Mouse (Mus musculus): ENCODE results near the gene Rpa2.
"Not testable (repeated sequence)": the region's sequence is repeated elsewhere in the genome, so short reads cannot be mapped to it uniquely, and the experiment has no call there.

Rpa2 gene

DNA sequence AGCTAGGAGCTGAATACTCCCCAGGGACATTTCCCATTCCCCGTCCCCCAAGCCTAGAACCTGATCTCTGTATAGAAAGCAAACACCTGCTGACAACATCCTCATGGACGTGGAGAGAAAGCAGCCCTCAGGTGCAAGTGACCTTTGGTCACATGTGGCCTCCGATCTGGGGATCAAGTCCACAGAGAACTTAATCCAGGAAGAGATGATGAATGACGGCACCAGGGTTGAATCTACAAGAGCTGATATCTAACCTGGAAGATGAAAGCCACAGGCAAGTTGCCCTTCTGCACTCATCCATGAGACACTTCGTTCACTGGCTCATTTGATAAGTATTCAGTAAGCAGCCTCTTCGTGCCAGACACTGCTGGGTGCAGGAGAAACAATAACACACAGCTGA is 5.5 kb upstream of the Rpa2 start:
- DNase-seq (ENCODE audit: low spot score): no peak

DNA sequence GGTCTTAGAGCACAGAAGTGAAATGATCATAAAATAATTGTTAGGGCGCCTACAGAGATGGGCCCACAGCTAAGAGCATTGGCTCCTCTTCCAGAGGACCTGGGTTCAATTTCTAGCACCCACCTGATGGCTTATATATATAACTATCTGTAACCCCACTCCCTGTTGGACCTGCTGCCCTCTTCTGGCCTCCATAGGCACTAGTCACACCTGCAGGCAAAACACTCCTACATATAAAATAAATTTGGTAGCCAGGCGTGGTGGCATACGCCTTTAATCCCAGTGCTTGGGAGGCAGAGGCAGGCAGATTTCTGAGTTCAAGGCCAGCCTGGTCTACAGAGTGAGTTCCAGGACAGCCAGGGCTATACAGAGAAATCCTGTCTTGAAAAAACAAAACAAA is 5.0 kb upstream of the Rpa2 start:
- DNase-seq (ENCODE audit: low spot score): not testable (repeated sequence)

- no peak for DNase-seq (ENCODE audit: low spot score)
These were observed 3.6 kb downstream of the Rpa2 start for GRCm38 (mm10) chr4:132771776-132772175.

GRCm38 (mm10) chr4:132774905-132775304 is 6.8 kb downstream of the Rpa2 start:
- no peak for DNase-seq (ENCODE audit: low spot score)

DNA sequence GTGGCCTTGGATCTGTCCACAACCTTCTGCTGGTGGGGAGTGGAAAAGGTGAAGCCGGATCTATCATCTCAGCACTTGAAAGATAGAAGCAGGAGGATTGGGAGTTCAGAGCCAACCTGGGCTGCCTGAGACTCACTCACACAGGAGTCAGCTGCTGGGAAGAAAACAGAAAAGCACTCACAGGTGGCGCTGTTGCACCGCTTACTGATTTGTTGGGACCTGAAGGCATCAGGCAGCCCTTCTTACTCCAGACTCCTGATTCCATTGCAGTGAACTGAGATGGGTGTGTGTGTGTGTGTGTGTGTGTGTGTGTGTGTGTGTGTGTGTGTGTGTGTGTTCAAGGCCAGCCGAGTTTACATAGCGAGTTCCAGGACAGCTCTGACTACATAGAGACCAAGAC is 8.6 kb downstream of the Rpa2 start:
- DNase-seq (ENCODE audit: low spot score): peak; percentile 90

GRCm38 (mm10) chr4:132778562-132779201 is 10.6 kb downstream of the Rpa2 start:
- DNase-seq (ENCODE audit: low spot score): no peak

DNA sequence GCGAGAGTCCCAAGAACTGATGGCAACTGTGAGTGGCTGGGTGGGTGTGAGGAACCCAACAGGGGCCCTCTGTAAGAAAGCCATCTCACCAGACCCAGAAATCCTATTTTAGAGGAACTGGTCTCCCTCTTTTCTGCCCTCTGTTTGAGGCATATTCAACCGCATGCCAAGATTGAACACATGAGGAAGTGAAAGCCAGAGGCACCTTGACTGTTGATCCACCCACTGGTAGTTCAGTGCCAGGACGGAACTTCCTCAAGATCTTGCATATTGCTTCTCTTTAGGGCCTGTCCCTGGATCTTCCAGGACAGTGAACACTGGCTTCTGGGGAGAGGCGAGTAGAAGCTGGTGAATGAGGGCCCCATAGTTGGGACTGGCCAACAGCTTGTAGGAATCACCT is 12.2 kb downstream of the Rpa2 start:
- DNase-seq (ENCODE audit: low spot score): no peak

- no peak for DNase-seq (ENCODE audit: low spot score)
These were observed 15.6 kb downstream of the Rpa2 start for GRCm38 (mm10) chr4:132783732-132784131.

- no peak for DNase-seq (ENCODE audit: low spot score)
These were observed 17.1 kb downstream of the Rpa2 start for GRCm38 (mm10) chr4:132785228-132785627.

DNA sequence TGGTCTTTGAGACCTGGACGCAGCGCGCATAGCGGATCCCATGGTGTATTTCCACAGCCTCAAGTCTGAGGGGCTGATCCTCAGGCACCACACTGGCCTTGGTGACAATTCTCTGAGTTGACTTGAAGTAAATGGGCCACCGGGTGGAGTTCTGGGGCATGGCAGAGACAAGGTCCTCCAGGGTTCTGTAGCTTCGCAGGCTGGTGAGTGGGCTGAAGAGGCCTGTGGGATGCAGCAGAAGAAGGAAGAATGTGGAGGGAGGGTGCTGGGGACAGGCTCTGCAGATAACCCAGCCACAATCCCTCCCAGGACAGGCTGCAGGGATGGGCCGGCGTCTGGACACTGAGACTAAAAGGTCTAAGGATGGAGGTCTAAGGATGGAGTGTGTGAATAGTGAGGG is 21.6 kb downstream of the Rpa2 start:
- no peak for DNase-seq (ENCODE audit: low spot score)

DNA sequence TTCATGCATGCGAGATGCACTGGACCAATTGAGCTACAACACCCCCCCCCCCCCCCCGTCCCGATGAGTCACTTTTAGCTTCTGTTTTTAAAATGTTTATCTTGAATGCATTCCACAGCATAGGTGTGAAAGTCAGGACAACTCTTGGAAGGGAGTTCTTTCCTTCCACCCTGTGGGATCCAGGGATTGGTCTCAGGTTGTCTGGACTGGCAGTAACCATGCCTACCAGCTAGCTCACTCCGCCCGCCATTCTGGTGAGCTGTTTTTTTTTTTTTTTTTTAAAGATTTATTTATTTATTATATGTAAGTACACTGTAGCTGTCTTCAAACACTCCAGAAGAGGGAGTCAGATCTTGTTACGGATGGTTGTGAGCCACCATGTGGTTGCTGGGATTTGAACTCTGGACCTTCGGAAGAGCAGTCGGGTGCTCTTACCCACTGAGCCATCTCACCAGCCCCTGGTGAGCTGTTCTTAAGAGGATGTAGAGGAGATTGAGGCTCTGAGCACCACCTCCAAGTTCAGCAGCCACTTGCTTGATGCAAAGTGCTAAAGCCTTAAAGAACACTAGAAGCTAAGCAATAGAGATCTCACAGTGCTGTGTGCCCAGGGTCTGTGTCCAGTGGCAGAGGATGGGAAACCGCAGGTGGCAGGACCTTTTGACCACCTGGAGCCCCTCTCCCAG is 25.3 kb downstream of the Rpa2 start:
- not testable (repeated sequence) for DNase-seq (ENCODE audit: low spot score)

- no peak for DNase-seq (ENCODE audit: low spot score)
These were observed 25.9 kb downstream of the Rpa2 start for GRCm38 (mm10) chr4:132794028-132794427.

- no peak for DNase-seq (ENCODE audit: low spot score)
These were observed 26.6 kb downstream of the Rpa2 start for GRCm38 (mm10) chr4:132794760-132795159.

GRCm38 (mm10) chr4:132795171-132795570 is 27.0 kb downstream of the Rpa2 start:
- no peak for DNase-seq (ENCODE audit: low spot score)

- DNase-seq (ENCODE audit: low spot score): peak; percentile 89
These were observed 28.2 kb downstream of the Rpa2 start, which contains the start of gene Themis2 for GRCm38 (mm10) chr4:132796196-132796886. Themis2 (minus strand) TSS chr4:132796387.

GRCm38 (mm10) chr4:132797461-132797860 is 29.3 kb downstream of the Rpa2 start:
- no peak for DNase-seq (ENCODE audit: low spot score)

DNA sequence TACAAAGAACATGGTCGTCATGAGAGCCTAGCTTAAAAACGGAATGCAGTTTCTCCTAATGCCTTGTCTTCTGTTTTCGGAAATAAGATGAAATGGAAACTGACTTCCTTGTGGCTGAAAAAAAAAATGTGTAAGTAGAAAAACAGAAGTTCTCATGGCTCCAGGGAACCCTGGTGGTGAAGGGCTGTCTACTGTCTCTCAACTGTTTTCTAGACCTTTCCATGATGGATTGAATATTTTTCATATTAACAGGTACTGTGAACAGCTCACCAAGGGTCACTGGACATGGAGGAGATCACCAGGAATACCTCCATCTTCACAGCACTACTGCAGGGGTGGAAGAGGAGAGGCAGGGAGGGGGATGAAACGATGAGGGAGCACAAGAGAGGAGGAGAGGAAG is 29.9 kb downstream of the Rpa2 start:
- DNase-seq (ENCODE audit: low spot score): no peak

- DNase-seq (ENCODE audit: low spot score): not testable (repeated sequence)
These were observed 30.5 kb downstream of the Rpa2 start for GRCm38 (mm10) chr4:132798666-132799065.

GRCm38 (mm10) chr4:132799845-132800244 is 31.7 kb downstream of the Rpa2 start:
- no peak for DNase-seq (ENCODE audit: low spot score)

GRCm38 (mm10) chr4:132801176-132802077 is 33.3 kb downstream of the Rpa2 start:
- DNase-seq (ENCODE audit: low spot score): no peak

GRCm38 (mm10) chr4:132802171-132802637 is 34.1 kb downstream of the Rpa2 start:
- no peak for DNase-seq (ENCODE audit: low spot score)

DNA sequence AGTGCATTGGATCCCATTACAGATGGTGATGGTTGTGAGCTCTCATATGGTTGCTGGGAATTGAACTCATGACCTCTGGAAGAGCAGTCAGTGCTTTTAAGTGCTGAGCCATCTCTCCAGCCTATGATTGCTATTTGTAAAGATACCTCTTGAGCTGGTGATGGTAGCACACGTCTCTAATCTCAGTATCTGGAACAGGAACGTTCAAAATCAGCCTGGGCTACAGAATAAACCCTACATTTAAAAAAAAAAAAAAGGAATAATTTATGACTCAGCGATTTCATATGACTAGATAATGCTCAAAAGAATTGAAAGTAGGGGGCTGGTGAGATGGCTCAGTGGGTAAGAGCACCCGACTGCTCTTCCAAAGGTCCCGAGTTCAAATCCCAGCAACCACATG is 35.1 kb downstream of the Rpa2 start:
- no peak for DNase-seq (ENCODE audit: low spot score)

All from testis, postnatal 10 days (tissue).